Mouse (Mus musculus) CH12.LX (cell line): ENCODE measurements around the gene Os9. TPM values are rescaled to one million over a fixed set of nuclear protein-coding genes. Genes with fewer than 3 reads are reported as not detected.
A peak's percentile ranks its signal among the peaks of the same experiment; 100 is the strongest.

Source experiments
- DNase-seq: peaks from one replicate; pipeline ENCODE4 v3.0.0-alpha.2; 2013; ENCODE audit errors: extremely low read depth
- H3K27ac ChIP-seq: 2 replicates; pipeline ENCODE4 v1.5.1; 2012; ENCODE audit warnings: low read depth, mild to moderate bottlenecking, control low read depth, moderate library complexity; ENCODE audit not compliant: insufficient read depth
- H3K27me3 ChIP-seq: replicated peaks from 2 replicates; pipeline ENCODE3; 2012; ENCODE audit warnings: inconsistent platforms
- H3K36me3 ChIP-seq, 2 experiments: replicated peaks in 1 of 2; 2 replicates each; pipeline versions ENCODE3 to v1.6.1; 2012; ENCODE audit warnings: inconsistent platforms in 1 of 2, low read length in 1 of 2, mild to moderate bottlenecking in 1 of 2, mixed read lengths in 1 of 2, moderate library complexity in 1 of 2; ENCODE audit not compliant: control insufficient read depth in 1 of 2, insufficient read depth in 1 of 2
- H3K4me1 ChIP-seq, 2 experiments: 2 replicates each; pipeline ENCODE4 v1.6.1; 2012; ENCODE audit warnings: inconsistent platforms in 1 of 2, moderate library complexity in 1 of 2; ENCODE audit not compliant: insufficient read depth in 2 of 2, control insufficient read depth in 1 of 2
- H3K4me2 ChIP-seq: 2 replicates; pipeline ENCODE4 v1.6.1; 2012; ENCODE audit warnings: low read depth, mild to moderate bottlenecking, control low read depth; ENCODE audit not compliant: poor library complexity, insufficient read depth, severe bottlenecking
- H3K4me3 ChIP-seq, 3 experiments: fragments of 150-350 bp in 1 of 3; sonication (generic) in 1 of 3; replicated peaks in 1 of 3; 2 replicates each; pipeline versions ENCODE3 to v1.5.1; 2011 to 2012; ENCODE audit warnings: low read depth in 2 of 3, low read length in 2 of 3, mild to moderate bottlenecking in 2 of 3, moderate library complexity in 2 of 3, control low read depth in 1 of 3, improper control_type of control experiment in 1 of 3, inconsistent platforms in 1 of 3, mixed read lengths in 1 of 3; ENCODE audit not compliant: poor library complexity in 1 of 3
- H3K79me2 ChIP-seq: replicated peaks from 2 replicates; pipeline ENCODE4 v1.6.1; 2012; ENCODE audit warnings: mild to moderate bottlenecking, moderate library complexity; ENCODE audit not compliant: control insufficient read depth, poor library complexity, insufficient read depth, severe bottlenecking; ENCODE audit errors: extremely low read depth
- H3K9ac ChIP-seq: 2 replicates; pipeline ENCODE4 v1.6.1; 2012; ENCODE audit warnings: low read depth, mild to moderate bottlenecking, control low read depth, moderate library complexity; ENCODE audit not compliant: insufficient read depth
- H3K9me3 ChIP-seq: replicated peaks from 2 replicates; pipeline ENCODE3; 2012; ENCODE audit warnings: low read length, inconsistent platforms, mixed read lengths
- BHLHE40 ChIP-seq: IDR thresholded peaks from 2 replicates; pipeline ENCODE4 v1.6.1; 2011; ENCODE audit warnings: mild to moderate bottlenecking, low read depth, low read length, improper control_type of control experiment
- CHD1 ChIP-seq: IDR thresholded peaks from 2 replicates; pipeline ENCODE4 v1.6.1; 2012; ENCODE audit warnings: low read depth, low read length, improper control_type of control experiment, inconsistent platforms
- CHD2 ChIP-seq: IDR thresholded peaks from 2 replicates; pipeline ENCODE4 v1.6.1; 2011; ENCODE audit warnings: low read length, improper control_type of control experiment
- E2F4 ChIP-seq: IDR thresholded peaks from 2 replicates; pipeline ENCODE4 v1.6.1; 2011; ENCODE audit warnings: low read depth, low read length, improper control_type of control experiment; ENCODE audit not compliant: insufficient replicate concordance
- ELF1 ChIP-seq: IDR thresholded peaks from 2 replicates; pipeline ENCODE4 v1.6.1; 2014; ENCODE audit warnings: low read depth, mild to moderate bottlenecking, inconsistent platforms, low read length, improper control_type of control experiment
- ETS1 ChIP-seq: conservative IDR thresholded peaks from 2 replicates; pipeline ENCODE4 v1.6.1; 2012; ENCODE audit warnings: low read depth, mild to moderate bottlenecking, inconsistent platforms, low read length, improper control_type of control experiment, moderate library complexity
- GABPA ChIP-seq: IDR thresholded peaks from 2 replicates; pipeline ENCODE4 v1.6.1; 2012; ENCODE audit warnings: low read depth, low read length, improper control_type of control experiment, inconsistent platforms; ENCODE audit not compliant: insufficient replicate concordance
- HCFC1 ChIP-seq: IDR thresholded peaks from 2 replicates; pipeline ENCODE4 v1.6.1; 2012; ENCODE audit warnings: low read depth, mild to moderate bottlenecking, inconsistent platforms, low read length, improper control_type of control experiment
- IRF4 ChIP-seq: IDR thresholded peaks from 2 replicates; pipeline ENCODE4 v1.6.1; 2014; ENCODE audit warnings: low read depth, mild to moderate bottlenecking, inconsistent platforms, low read length, improper control_type of control experiment
- JUN ChIP-seq: IDR thresholded peaks from 2 replicates; pipeline ENCODE4 v1.6.1; 2011; ENCODE audit warnings: low read depth, mild to moderate bottlenecking, low read length, improper control_type of control experiment, moderate library complexity; ENCODE audit not compliant: insufficient read depth
- KAT2A ChIP-seq: IDR thresholded peaks from 2 replicates; pipeline ENCODE4 v1.6.1; 2012; ENCODE audit warnings: low read length, improper control_type of control experiment, inconsistent platforms; ENCODE audit not compliant: insufficient replicate concordance
- MAX ChIP-seq: IDR thresholded peaks from 2 replicates; pipeline ENCODE4 v1.6.1; 2011; ENCODE audit warnings: low read length, improper control_type of control experiment
- MAZ ChIP-seq: IDR thresholded peaks from 2 replicates; pipeline ENCODE4 v1.6.1; 2012; ENCODE audit warnings: low read depth, mild to moderate bottlenecking, inconsistent platforms, low read length, improper control_type of control experiment, moderate library complexity
- NELFE ChIP-seq: IDR thresholded peaks from 2 replicates; pipeline ENCODE4 v1.6.1; 2011; ENCODE audit warnings: low read depth, low read length, improper control_type of control experiment
- PAX5 ChIP-seq: IDR thresholded peaks from 2 replicates; pipeline ENCODE4 v1.6.1; 2012; ENCODE audit warnings: low read length, inconsistent platforms, mixed read lengths
- POLR2A ChIP-seq: IDR thresholded peaks from 2 replicates; pipeline ENCODE4 v1.6.1; 2011; ENCODE audit warnings: low read depth, mild to moderate bottlenecking, improper control_type of control experiment, low read length
- POLR2AphosphoS2 ChIP-seq: IDR thresholded peaks from 2 replicates; pipeline ENCODE4 v1.6.1; 2011; ENCODE audit warnings: low read depth, low read length, improper control_type of control experiment
- RAD21 ChIP-seq: IDR thresholded peaks from 2 replicates; pipeline ENCODE4 v1.6.1; 2011; ENCODE audit warnings: low read depth, mild to moderate bottlenecking, low read length, improper control_type of control experiment, moderate library complexity
- RCOR1 ChIP-seq: conservative IDR thresholded peaks from 2 replicates; pipeline ENCODE4 v1.6.1; 2012; ENCODE audit warnings: low read depth, mild to moderate bottlenecking, inconsistent platforms, low read length, improper control_type of control experiment
- TBP ChIP-seq: conservative IDR thresholded peaks from 2 replicates; pipeline ENCODE4 v1.6.1; 2011; ENCODE audit warnings: low read depth, low read length, improper control_type of control experiment
- ZC3H11A ChIP-seq: IDR thresholded peaks from 2 replicates; pipeline ENCODE4 v1.6.1; 2012; ENCODE audit warnings: low read depth, mild to moderate bottlenecking, inconsistent platforms, low read length, improper control_type of control experiment
- ZKSCAN1 ChIP-seq: IDR thresholded peaks from 2 replicates; pipeline ENCODE4 v1.6.1; 2012; ENCODE audit warnings: low read depth, inconsistent platforms, low read length, improper control_type of control experiment, borderline replicate concordance
- ZNF384 ChIP-seq: IDR thresholded peaks from 2 replicates; pipeline ENCODE4 v1.6.1; 2012; ENCODE audit warnings: low read depth, low read length, improper control_type of control experiment, inconsistent platforms
- dilution Hi-C: fragments of 300-500 bp; cut with MboI; formaldehyde crosslinking; loops from 2 replicates; pipeline ENCODE4 v1.14.3; 2020; ENCODE audit warnings: low sequenced_read_pairs; ENCODE audit not compliant: extremely low pct_unique_long_range_greater_than_20kb, extremely low pct_ligation_motif_present
- in situ Hi-C: fragments of 300-500 bp; cut with MboI; formaldehyde crosslinking; loops from 3 replicates; pipeline ENCODE4 v1.14.3; 2019; ENCODE audit warnings: low sequenced_read_pairs, low pct_ligation_motif_present, low pct_unique_long_range_greater_than_20kb, mixed read lengths
- polyA plus RNA-seq: library from polyadenylated mRNA; unstranded; fragments of >175 nt; gene quantifications from 2 replicates; pipeline ENCODE4 v1.2.1, GENCODE M21; 2012; ENCODE audit warnings: low read depth; ENCODE audit not compliant: insufficient read length
- total RNA-seq, 2 experiments: library from RNA; depleted of rRNA; stranded (reverse); fragments of 300-350 nt in 1 of 2; fragments of >200 nt in 1 of 2; gene quantifications; 2 replicates each; pipeline ENCODE4 v1.2.3; 2012 to 2014

Gene Os9
- total and polyA plus RNA-seq, 3 experiments: 42.8 to 82.7 (median 61.9) TPM

DNA sequence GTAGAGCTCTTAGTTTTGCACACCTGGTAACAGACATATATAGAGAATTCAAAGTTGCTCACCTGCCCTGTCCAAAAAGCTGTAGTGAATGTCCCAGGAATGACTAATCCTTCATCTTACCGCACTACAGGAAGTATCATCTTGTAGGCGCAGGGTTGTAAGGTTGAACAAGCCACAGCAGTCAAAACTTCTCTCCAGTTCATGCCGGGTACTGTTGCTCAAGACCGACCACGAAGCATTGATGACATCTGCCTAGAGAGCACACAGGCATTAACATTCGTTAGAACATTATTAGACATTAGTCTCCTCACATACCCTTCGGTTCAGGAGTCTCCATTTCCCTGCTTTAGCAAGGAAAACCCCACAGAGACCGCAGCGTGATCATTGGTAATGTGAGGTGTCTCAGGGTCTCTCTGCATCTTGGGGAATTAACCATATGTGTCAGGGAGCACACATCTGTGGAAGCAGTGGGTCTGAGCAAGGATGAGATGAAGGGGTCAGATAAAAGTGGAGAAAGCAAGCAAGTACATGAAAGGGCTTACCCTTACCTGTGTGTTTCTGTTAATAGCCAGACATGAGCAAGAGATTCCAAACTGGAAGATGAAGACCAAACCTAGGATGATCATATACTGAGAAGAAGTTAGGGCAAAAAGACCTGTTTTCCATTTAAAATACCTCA lies 52.4 kb downstream of the Os9 start (continued):
- TF ChIP-seq JUN (no peak), RCOR1 (no peak), MAZ (0 out of 2 replicates have a peak, but pooled peaks have one; percentile 45), TBP (no peak), CHD2 (peak; percentile 35), BHLHE40 (no peak), GABPA (no peak), ZKSCAN1 (no peak), ETS1 (no peak), RAD21 (no peak), PAX5 (no peak), POLR2AphosphoS2 (peak; percentile 87), KAT2A (0 out of 2 replicates have a peak, but pooled peaks have one; percentile 19)
- TF ChIP-seq, all 38 proteins: peak for 6

DNA sequence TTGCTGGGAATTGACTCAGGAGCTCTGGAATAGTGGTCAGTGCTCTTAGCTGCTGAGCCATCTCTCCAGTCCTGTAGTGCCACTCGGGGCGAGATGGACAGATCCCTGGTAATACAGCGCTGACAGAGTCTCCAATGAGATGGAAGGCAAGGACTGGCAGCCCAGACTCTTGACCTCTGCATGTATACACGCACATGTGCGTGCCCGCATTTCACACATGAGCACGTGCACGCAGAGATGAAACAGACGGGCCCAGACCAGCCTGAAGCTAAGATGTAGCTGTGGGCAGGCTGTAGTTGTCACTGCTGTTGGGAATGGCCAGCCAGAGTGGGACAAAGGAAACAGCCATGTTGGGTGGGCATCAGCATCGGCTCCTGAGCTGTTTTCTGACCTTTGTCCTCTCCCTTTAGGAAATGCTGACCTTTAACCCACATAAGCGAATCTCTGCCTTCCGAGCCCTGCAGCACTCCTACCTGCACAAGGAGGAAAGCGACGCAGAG lies 54.4 kb downstream of the Os9 start:
- in situ Hi-C loops: no loop called here

DNA sequence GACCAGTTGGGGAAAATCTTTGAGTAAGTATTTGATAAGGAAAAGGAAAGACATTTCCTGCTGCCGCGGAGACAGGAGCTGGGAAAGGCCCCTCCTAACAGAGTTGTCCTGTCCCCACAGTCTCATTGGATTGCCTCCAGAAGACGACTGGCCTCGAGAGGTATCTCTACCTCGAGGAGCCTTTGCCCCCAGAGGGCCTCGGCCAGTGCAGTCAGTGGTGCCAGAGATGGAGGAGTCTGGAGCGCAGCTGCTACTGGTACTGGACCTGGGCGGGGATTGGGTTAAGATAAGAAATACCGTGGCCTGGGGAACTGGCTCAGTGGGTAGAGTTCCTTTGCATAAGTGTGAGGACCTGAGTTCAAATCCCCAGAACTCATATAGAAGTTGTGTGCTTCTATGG lies 55.0 kb downstream of the Os9 start:
- Histone ChIP-seq H3K9ac (no peak overlapping the region), H3K4me1 (peaks cover 5 to 46% of the 10 kb centered on the region in 2 experiments), H3K36me3 (peaks cover 37 to 45% of the 10 kb centered on the region in 2 experiments)

More for the DNA sequence above, 54.4 kb downstream of the Os9 start:
- Histone ChIP-seq H3K79me2 (peaks cover 26% of the 10 kb centered on the region), H3K4me3 (no peak overlapping the region), H3K4me1 (peaks cover 10 to 51% of the 10 kb centered on the region in 2 experiments), H3K27me3 (peaks cover 10% of the 10 kb centered on the region), H3K9ac (no peak overlapping the region), H3K4me2 (no peak overlapping the region), H3K36me3 (peaks cover 37 to 45% of the 10 kb centered on the region in 2 experiments), H3K27ac (no peak overlapping the region), H3K9me3 (no peaks in the 10 kb centered on the region)
- no peak for DNase-seq
- dilution Hi-C loops: no loop called here
- TF ChIP-seq ELF1 (no peak), POLR2A (0 out of 2 replicates have a peak, but pooled peaks have one; percentile 33), CHD1 (no peak)

More for the DNA sequence above, 55.0 kb downstream of the Os9 start:
- Histone ChIP-seq H3K4me3 (no peak overlapping the region), H3K79me2 (peaks cover 26% of the 10 kb centered on the region), H3K4me2 (no peak overlapping the region), H3K27me3 (peaks cover 16% of the 10 kb centered on the region), H3K9me3 (no peaks in the 10 kb centered on the region), H3K27ac (no peak overlapping the region)
- in situ Hi-C loops: no loop called here
- TF ChIP-seq HCFC1: no peak
- no peak for TF ChIP-seq TBP
- TF ChIP-seq CHD1: no peak
- TF ChIP-seq MAX: no peak
- TF ChIP-seq E2F4: no peak
- TF ChIP-seq NELFE: no peak
- TF ChIP-seq ZC3H11A: no peak
- no peak for TF ChIP-seq ZNF384
- no peak for TF ChIP-seq IRF4
- dilution Hi-C loops: no loop called here
- DNase-seq: no peak
